Mouse (Mus musculus) bone marrow, adult 2 months (tissue): ENCODE measurements around the gene Lpar1.

ENCODE experiments used
- CTCF ChIP-seq: fragments of 200-500 bp; IDR thresholded peaks from 2 replicates; pipeline ENCODE4 v1.5.1; 2011; ENCODE audit warnings: low read length, control low read depth; ENCODE audit not compliant: control insufficient read depth, insufficient read depth
- POLR2A ChIP-seq: fragments of 200-500 bp; IDR thresholded peaks from 2 replicates; pipeline ENCODE4 v1.6.1; 2011; ENCODE audit warnings: low read depth, mild to moderate bottlenecking, control low read depth, low read length, borderline replicate concordance; ENCODE audit not compliant: control insufficient read depth

GRCm38 (mm10) chr4:58400861-58401341 is 152.8 kb downstream of the Lpar1 start:
- TF ChIP-seq POLR2A (no peak), CTCF (no peak)
